15 mouse cellular contexts compared by ENCODE assay signal in genomic region chr1:126504717-126505116, GRCm38 (mm10).
"Had no signal": no experiment of that assay in that cellular context is flagged by ENCODE, and none has a peak within 500 bp of the region (broad histone marks: within the 10 kb centered on the region; RNA-seq: fewer than 3 reads in every experiment).

No protein-coding gene starts in this region.

- H3K9ac ChIP-seq: lung, embryonic 14.5 days; midbrain, embryonic 12.5 days; neural tube, embryonic 13.5 days; stomach, embryonic 15.5 days had no signal

- H3K4me1 ChIP-seq: midbrain, embryonic 10.5 days; midbrain, embryonic 12.5 days; neural tube, embryonic 13.5 days; stomach, embryonic 15.5 days had no signal

- H3K4me3 ChIP-seq: midbrain, embryonic 10.5 days; midbrain, embryonic 12.5 days; neural tube, embryonic 13.5 days; stomach, embryonic 15.5 days had no signal

- H3K27ac ChIP-seq: midbrain, embryonic 10.5 days; midbrain, embryonic 12.5 days; neural tube, embryonic 13.5 days; stomach, embryonic 15.5 days; stomach, postnatal 0 days had no signal

- H3K27me3 ChIP-seq: midbrain, embryonic 12.5 days; neural tube, embryonic 13.5 days; stomach, embryonic 15.5 days had no signal

- DNase-seq: lung, adult 18-20 months; lung, embryonic 14.5 days; lung, postnatal 10 days; lung, postnatal 4 days; midbrain, embryonic 14.5 days; right cerebral cortex, postnatal 14 days; thymus, adult 2 months; thymus, postnatal 25 days; thymus, postnatal 4 days had no signal

- H3K9me3 ChIP-seq: midbrain, embryonic 10.5 days; midbrain, embryonic 12.5 days; neural tube, embryonic 13.5 days; stomach, embryonic 15.5 days had no signal

- ATAC-seq: midbrain, embryonic 16.5 days had no signal

- H3K36me3 ChIP-seq: midbrain, embryonic 10.5 days; midbrain, embryonic 12.5 days; neural tube, embryonic 13.5 days; stomach, embryonic 15.5 days had no signal

- H3K4me2 ChIP-seq: lung, embryonic 14.5 days; midbrain, embryonic 12.5 days; neural tube, embryonic 13.5 days; stomach, embryonic 15.5 days had no signal
